Mouse (Mus musculus): ENCODE measurements at regions not wholly inside any gene's neighbourhood (a gene's known extent, or its start where the extent isn't known, plus 50 kb on each side); places are given as distances from the start of the nearest gene placed in this dataset.
A peak's percentile ranks its signal among the peaks of the same experiment; 100 is the strongest.

DNA sequence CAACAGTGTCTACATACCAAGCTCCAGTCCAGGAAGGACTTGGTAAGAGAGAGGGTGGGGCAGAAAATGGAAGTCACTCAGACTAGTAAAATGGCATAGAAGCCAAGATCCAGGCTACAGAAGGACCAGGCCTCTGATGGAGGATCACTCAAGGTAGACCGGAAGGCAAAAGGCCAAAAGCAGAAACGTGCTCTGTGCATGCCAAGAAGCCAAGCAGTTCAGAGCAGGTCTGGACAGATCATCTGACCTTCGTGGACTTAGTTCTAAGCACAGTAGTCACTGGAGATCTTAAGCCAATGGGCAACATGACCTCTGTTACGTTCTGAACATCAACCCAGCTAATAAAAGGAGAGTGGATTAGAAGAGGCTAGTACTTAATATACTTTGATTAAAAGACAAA lies 90.6 kb upstream of the Sesn3 start:
- peak; percentile 62 to 75 for DNase-seq

DNA sequence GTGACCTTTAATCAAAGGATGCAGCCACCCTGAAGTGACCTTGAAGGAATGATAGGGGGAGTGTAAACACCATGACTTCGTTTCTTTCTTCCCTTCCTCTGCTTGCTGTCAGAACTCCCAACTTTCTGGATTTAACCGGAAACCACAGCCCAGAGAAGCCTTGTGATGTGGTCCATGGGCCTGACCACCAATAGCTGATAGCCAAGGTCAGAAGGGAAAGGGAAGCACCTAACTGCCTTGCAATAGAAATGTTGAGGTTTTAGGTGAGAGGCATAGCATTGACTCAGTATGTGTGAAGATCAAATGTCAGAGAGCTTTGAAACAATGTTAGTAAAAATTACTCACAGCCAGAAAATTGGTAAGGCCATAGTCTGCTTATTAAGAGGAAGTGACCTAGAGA lies 89.2 kb upstream of the Sesn3 start:
- DNase-seq, result no peak

GRCm38 (mm10) chr9:14187753-14188152 lies 87.1 kb upstream of the Sesn3 start:
- no peak for DNase-seq

GRCm38 (mm10) chr9:14188504-14188903 lies 86.4 kb upstream of the Sesn3 start:
- no peak for DNase-seq

DNA sequence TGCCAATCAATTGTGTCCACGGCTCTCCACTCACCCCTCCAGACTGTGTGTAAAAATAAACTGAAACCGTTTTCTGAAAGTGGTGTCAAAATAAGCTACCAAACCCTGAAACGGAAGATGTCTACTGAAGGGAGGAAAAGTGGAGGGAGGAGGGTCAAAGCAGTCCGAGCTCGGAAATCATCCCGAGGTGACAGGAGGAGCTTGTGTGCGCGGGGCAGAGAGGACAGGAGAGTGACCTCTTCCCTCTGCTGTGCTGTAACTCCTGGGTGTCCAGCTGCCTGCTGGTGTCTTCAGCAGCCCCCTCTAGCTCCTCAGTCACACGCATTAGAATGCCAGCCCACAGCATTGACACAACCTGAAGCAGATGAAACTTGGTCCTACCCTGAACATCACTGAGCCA lies 84.2 kb upstream of the Sesn3 start:
- DNase-seq, result no peak

- DNase-seq, result no peak
Observed at GRCm38 (mm10) chr9:14194748-14195147, 80.1 kb upstream of the Sesn3 start.

DNA sequence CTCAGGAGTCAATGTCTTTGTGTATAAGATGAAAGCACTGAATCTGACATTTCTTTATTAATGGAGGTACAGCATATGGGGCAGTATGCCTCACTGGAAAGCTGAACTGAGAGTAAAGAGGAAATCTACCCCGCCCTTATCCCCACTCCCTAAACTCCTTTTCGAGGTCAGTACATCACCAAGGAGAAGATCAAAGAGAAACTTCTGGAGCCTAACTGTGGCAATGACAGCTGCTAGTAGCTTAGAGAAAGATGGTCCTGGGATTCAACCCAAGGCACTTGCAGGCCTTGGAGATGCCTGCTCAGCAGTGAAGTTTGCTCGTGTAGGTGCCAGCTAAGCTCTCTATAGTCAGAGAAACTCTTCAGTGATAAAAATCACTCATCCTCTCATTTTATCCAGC lies 75.8 kb upstream of the Sesn3 start:
- no peak for DNase-seq

- DNase-seq, result no peak
Observed at GRCm38 (mm10) chr9:14199983-14200700, 74.7 kb upstream of the Sesn3 start.

DNA sequence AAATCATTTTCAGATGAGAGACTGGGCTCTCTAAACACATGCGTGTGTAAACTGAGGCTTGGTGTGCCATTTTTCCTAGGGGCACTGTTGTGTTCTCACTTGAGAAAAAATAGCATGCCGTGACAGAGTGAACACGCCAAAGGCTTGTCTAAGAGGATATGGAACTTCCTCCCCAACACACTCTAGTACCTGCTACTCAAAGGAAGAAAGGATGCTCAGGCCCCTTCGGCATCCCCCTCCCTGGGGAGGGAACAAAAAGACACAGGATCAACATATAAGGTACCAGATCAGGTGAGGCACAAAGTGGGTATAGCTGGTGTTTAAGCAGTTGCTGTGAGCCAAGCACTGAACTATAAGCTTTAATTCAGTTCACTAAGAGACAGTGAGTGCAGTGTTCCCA lies 74.0 kb upstream of the Sesn3 start:
- DNase-seq, result no peak

- peak; percentile 77 to 79 for DNase-seq
Observed at GRCm38 (mm10) chr9:14202551-14203306, 72.1 kb upstream of the Sesn3 start.

DNA sequence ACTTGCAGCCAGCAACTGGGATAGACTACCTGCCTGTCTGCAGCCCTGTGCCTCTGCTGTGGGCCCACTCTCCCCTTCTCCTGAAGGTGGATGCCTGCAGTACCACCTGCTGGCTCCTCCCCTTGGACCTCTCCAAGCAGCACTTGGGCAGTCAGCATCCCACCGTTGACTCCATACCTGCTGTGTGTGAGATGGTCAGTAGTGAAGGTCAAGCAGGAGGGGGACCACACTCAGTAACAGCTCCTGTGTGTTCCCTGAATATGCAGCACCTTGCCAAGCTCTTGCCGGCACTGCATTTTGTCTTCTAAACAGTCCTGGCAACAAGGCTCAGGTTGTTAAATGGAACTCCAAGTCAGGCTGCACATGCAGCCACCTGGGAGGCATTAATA lies 71.6 kb upstream of the Sesn3 start:
- DNase-seq, result no peak

DNA sequence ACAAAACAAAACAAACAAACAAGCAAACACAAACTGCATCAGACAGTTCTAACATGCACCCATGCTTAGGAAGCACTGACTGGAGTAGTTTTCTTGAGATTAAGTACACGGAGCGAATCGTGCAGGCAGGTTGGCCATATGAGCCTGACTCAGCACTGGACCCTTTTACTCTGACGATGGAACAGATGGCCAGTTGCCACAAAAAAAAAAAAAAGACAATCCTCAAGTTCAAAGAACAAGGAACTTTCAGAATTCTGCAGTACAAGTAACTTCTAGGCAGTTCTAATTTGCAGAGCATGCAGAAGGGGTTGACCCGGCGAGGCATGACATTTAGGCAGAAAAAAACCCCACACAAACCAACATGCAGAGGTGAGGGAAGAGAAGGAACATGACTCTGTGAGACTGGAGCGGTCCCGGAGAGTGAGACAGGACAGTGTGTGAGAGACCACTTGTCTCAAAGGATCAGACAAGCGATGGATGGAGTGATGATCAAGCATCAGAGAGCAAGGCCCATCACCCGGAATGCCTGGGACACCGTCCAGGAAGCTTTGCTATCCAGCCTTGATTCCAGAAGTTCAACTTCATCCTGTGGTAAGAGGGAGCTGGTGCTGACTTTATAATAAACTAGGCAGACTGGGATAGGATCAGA lies 71.0 kb upstream of the Sesn3 start:
- DNase-seq, result peak; percentile 56 to 72

GRCm38 (mm10) chr9:14204817-14205216 lies 70.0 kb upstream of the Sesn3 start:
- no peak for DNase-seq

GRCm38 (mm10) chr9:14206838-14207560 lies 67.9 kb upstream of the Sesn3 start:
- peak; percentile 16 to 26 for DNase-seq

- DNase-seq, result peak; percentile 57 to 81
Observed at GRCm38 (mm10) chr9:14207561-14207936, 67.3 kb upstream of the Sesn3 start.

GRCm38 (mm10) chr9:14213283-14213682 lies 61.6 kb upstream of the Sesn3 start:
- DNase-seq, result no peak

DNA sequence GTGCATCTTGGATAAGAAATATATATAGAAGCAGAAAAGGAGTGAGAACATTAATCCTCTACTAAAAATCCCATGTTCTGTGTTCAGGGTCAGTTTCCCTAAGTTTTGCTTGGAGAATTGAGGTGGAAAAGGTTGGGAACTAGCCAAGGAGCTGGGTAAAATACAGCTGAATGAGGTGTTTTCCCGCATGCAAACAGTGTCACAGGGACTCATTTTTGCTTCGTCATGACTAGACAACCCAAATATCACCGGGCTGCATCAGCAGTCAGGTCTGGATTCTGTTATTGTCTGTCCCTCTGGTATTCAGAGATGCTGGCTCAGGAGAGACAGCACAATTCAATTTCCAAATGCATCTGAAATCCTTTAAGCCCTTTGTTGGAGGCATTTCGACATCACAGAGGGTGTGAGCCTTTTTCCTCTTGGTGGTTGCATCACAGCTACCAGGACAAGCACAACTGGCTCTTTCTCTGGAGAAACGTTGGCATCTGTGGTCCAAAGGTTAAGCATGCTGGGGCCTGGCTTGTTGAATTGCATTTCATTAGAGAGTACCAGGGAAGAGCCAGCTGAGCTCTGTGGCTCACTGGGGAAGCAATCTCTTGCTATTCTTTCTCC lies 59.6 kb upstream of the Sesn3 start:
- peak; percentile 58 to 86 for DNase-seq

- no peak for DNase-seq
Observed at GRCm38 (mm10) chr9:14215961-14216360, 58.9 kb upstream of the Sesn3 start.

DNA sequence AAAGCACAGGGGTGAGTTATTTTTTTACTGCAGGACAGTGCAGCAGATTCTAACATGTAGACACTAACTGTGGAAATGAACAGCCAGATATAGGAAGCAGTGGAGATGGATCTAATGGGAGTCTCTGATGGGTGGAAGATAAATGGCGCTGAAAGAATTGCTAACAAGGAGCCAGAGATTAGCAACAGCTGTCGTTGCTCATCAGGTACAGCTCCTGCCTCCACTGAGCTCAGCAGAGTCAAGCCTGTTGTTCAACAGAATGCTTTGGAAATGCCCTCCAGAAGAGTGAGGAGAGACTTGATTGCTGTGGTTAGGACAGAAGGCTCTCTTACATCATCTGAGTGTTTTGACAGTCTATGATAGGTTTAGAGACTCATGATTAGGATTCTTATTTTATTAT lies 51.9 kb upstream of the Sesn3 start:
- DNase-seq, result no peak
